Mouse (Mus musculus) monocyte, adult 5-6 weeks (primary cell): ENCODE measurements around the gene Vmn2r69. TPM values are rescaled to one million over a fixed set of nuclear protein-coding genes. Genes with fewer than 3 reads are reported as not detected.

Experiments used
- ATAC-seq: fragments of 153-309, 156-312 bp; replicated peaks from 2 replicates; pipeline ENCODE4 v1.8.0; 2017; ENCODE audit warnings: mild to moderate bottlenecking; ENCODE audit not compliant: low TSS enrichment, insufficient number of reproducible peaks, severe bottlenecking, poor library complexity, low FRiP score
- total RNA-seq: library from RNA; stranded (forward); fragments of 200-1000, 200-491, 200-594 nt; gene quantifications from 3 replicates; pipeline ENCODE4 v1.2.3, GENCODE M21; 2017

The Vmn2r69 gene
- not detected in 3 replicates for total RNA-seq

- ATAC-seq, result no peak
Measured at GRCm38 (mm10) chr7:85415820-85416219, at the start of gene Vmn2r69. Gene Vmn2r69 (minus strand): TSS chr7:85415920.

Other genes starting within 250 kb of the Vmn2r69 start
- gene Vmn2r68, start 178.1 kb downstream of the Vmn2r69 start, total RNA-seq, result not detected in 3 replicates
- not detected in 3 replicates for gene Vmn2r71, start 147.2 kb upstream of the Vmn2r69 start, total RNA-seq
- not detected in 3 replicates for gene Vmn2r70, start 153.3 kb upstream of the Vmn2r69 start, total RNA-seq